Mouse (Mus musculus): ENCODE data around the gene Ccdc12.

The Ccdc12 gene

DNA sequence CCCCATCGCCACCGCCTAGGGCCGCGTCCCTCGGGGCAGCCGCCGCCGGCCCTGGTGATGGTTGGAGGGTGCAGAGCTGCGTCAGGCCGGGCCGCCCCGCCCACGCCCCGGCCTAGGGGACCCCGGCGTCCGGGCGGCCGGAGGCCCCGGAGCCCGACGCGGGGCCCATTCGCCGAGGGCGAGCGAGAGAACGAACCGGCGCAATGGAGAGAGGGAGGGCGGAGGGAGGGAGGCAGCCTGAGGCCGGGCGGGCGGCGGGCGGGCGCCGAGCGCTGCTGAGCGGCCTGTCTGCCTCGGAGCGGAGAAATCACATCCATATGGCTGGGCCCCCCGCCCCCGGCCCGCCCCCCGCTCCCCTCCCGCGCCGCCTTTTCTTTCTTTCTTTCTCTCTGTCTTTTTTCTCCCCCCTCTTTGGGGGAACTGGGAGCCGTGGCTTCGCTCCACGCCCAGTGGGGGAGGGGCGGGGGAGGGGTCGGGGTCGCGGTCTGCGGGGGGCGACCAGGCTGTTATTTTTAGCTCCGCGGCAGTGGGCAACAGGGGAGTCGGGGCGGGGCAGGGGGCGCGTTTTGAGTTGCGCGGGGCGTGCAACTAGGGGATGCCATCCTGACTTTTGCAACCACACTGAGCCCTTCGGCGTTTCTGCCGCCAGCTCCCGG lies 86.1 kb downstream of the Ccdc12 start:
- DNase-seq (ENCODE audit: low read depth), result no peak

DNA sequence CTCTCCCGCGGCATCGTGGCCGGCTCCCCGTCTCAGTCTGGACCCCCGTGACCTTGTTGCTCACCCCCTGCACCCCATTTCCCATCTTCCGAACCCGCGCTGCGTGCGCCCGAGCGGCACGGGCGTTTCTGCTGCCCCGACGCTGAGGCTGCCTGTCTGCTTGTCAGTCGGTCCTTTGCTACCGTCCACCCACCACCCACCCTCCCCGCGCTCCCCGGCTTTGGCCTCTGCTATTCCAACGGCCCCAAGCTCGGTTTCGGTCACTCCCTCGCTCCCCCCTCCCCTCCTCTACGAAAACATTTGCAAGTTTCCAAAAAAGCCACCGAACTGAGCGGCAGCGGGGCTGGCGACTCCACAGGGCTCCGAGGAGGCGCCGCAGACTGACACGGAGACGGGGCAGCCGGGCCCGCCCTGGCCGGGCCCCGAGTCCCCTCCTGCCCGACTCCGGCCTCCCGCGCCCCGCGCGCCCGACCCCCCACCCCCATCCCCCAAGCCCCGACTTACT lies 86.7 kb downstream of the Ccdc12 start:
- no peak for DNase-seq (ENCODE audit: low read depth)

DNA sequence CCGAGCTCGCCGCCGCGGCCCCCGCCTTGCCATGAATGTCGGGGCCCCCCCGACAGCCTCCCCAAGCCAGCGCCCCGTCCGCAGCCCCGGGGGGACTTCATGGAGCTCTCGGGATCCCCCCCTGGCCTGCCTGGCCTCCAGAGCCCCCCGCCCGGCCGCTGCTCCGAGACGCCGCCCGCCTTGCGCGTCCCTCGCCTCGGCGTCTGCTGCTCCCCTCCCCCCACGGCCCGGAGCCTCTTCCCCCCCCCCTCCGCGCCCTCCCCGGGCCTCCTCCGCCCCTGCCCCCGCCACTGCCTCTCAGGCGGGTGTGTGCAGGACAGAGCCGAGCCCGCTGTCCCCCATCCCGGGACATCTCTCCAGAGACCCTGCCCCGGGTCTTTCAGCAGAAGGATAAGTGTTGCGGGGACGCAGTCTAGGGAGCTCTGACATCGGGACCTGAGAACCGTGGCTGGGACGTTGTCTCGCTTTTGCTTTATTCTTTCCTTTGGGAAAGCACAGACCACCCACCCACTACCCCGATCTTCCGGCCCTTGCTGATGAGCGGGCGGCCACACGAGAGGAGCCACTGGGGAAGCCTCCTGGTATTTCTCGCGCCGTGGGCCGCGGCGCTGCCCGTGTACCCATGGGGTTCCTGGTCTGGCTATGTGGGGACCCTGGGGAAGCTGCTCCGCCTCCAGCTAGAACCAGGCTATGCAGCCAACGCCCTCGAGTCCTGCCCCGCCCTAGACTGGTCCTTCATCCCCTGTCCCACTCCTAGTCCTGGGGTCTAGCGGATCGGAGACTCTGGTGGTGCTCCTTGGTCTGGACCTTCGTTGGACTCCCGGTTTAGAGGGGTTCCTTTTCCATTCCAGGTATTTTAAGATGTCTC lies 87.4 kb downstream of the Ccdc12 start:
- DNase-seq (ENCODE audit: low read depth), result no peak

GRCm38 (mm10) chr9:110745752-110746151 lies 89.4 kb downstream of the Ccdc12 start:
- no peak for DNase-seq (ENCODE audit: low read depth)

DNA sequence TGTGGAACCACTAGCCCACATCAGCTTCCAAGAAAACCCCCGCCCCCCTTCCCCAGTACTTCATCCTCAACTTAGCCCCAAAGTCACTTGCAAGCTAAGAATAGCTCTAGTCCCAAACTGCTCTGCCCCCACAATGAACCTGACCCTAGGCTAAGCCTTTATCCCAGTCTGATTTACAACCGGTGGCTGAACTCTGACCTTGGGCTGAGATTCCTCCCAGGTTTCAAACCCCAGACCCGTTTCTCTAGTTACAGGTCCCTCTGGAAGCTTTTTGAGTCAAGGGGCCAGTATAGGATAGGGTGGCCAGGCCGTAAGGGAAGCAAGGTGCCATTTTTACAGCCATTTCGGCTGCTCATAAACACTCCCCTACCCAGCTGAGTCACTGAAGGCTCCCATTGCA lies 89.9 kb downstream of the Ccdc12 start:
- no peak for DNase-seq (ENCODE audit: low read depth)

GRCm38 (mm10) chr9:110746961-110747360 lies 90.7 kb downstream of the Ccdc12 start, which contains the start of gene Pth1r:
Pth1r (minus strand) TSS chr9:110747145.
- DNase-seq (ENCODE audit: low read depth), result no peak

DNA sequence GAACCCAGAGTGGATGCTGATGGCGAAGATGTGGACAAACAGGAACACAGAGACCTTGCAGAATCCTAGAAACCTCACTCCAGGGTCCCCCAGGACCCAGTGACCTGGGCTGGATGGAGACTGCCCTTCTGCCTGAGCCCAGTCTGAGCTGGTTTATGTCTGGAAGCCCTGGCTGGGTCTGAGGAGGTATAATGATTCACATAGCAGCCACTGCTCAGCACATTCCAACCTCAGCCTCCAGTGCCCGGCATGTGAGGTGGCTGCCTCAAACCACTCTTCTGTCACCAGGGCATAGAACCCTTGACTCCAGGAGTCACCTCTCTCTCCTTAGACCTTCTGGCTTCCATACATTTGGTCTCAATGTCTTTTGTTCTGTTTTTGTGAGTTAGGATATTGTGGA lies 92.1 kb downstream of the Ccdc12 start:
- DNase-seq (ENCODE audit: low read depth), result no peak

DNA sequence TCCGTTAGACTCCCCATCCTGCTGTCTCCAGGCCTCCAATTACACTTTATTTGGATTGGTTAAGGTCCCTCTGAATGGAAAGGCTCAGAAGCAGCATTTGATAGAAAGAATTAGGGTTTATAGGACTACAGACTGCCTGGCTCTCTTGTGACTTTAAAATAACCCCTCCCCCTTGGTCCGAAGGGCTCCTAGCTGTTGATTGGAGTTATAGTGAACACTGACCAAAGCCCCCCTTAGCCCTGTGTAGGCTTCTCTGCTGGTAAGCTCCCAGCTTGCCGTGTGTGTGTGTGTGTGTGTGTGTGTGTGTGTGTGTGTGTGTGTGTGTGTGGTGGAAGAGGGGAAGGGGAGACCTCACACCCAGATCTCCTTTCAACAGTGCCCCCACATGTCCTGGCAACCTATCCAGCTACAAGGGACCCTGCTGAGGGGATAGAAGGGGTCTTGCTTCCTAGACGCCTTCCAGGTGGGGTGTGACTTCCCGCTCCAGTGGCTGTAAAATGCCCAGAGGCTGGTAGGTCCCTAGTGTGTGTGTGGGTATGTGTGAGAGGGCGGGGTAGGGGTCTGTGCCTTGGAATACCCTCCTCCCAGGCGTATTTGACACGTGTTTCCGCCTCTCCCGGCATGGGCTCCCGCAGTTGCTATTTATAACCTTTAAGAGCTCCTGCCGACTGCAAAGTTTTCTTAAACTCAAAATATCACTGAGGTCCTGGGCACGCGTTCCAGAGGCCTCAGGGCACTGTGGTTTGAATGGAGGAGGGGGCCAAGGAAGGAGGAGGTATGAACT lies 94.3 kb downstream of the Ccdc12 start:
- no peak for DNase-seq (ENCODE audit: low read depth)

DNA sequence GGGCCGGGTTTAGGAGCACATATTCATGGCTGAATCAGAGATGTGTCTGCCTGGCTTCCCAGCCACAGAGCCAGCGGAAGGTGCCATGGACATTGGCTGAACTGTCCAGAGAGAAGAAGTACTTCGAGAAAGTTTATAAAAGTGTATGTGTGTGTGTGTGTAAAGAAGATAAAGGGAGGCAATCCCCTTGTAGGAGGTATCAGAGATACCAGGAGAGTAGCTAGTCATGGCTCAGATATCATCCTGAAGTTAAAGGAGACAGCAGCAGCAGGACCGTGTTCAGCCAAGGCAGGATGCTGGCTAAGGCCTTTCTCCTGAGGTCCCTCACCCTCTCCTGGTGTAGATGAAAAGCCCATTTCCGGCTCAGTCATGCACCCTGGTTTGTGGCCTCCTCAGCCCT lies 95.1 kb downstream of the Ccdc12 start:
- DNase-seq (ENCODE audit: low read depth), result no peak

GRCm38 (mm10) chr9:110752917-110753435 lies 96.7 kb downstream of the Ccdc12 start:
- DNase-seq (ENCODE audit: low read depth), result no peak

DNA sequence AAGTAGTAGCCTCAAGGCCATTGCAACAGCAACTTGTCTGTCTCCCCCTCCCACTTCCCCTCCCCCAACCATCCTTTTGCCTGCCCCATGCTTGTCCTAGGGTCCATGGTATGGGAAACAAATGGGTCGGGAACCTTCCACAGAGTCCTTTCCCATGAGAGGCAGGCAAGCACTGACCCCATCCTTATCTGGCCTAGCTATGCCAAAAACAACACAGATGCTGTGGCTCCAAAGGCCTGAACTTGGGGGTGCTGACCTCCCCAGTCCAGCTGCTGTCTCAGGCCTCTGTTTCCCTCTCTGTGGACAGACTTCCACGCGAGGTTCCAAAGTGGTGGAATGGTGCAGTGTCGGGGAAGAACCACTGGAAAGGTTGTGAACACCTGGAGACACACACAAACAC lies 97.5 kb downstream of the Ccdc12 start:
- no peak for DNase-seq (ENCODE audit: low read depth)

DNA sequence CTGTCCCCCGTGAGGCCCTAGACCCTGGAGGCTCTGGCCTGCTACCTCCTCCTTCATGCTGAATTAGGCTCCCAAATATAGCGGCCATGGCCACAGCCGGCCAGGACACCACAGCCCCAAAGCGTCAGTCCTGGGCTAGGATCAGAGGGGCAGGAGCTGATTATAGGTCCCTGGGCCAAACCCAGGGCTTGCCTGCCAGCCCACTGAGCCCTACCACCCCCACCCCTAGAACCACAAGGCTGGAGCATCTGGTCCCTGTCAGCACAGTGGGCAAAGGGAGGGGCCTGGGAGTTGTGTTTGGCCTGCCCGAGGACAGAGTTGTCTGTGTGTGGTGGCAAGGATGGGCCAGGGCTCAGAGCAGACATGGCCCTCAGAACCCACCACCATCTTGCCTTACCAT lies 101.5 kb downstream of the Ccdc12 start:
- no peak for DNase-seq (ENCODE audit: low read depth)

GRCm38 (mm10) chr9:110758605-110759004 lies 102.3 kb downstream of the Ccdc12 start:
- DNase-seq (ENCODE audit: low read depth), result no peak

GRCm38 (mm10) chr9:110759265-110759664 lies 103.0 kb downstream of the Ccdc12 start:
- no peak for DNase-seq (ENCODE audit: low read depth)

DNA sequence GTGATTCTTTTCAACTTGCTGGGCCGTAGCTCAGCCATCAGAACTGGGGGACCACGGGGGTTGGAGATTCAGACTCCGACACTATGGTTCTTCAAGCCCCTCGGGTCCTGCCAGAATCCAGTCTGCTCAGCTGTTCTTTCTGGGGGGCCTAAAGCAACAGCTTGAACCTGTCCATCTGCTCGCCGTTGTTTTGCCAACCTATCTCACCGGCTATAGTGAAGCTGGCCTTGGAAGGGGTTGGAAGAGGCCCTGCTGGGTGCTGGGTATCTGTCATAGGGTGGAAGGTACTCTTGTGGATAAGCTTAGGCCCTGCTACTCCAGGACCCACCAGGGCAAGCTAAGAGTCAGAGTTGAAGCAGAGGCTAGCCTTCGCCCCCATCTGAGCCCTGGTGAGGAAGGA lies 104.6 kb downstream of the Ccdc12 start:
- DNase-seq (ENCODE audit: low read depth), result no peak

All from fibroblast of lung, adult 2 months (primary cell).